Mouse (Mus musculus): ENCODE measurements around the gene Cacna1d. TPM values are rescaled to one million over a fixed set of nuclear protein-coding genes. Genes with fewer than 3 reads are reported as not detected.

Gene Cacna1d
- polyA plus RNA-seq, 1 experiment: 3.2 TPM

GRCm38 (mm10) chr14:30208156-30208555, 283.1 kb downstream of the Cacna1d start:
- no peak for DNase-seq (ENCODE audit: low read depth in 1 of 2, low spot score in 2 of 2)
- H3K27me3 ChIP-seq (ENCODE audit: control insufficient read depth, insufficient read depth, low read length): no peaks in the 10 kb centered on the region
- H3K27ac ChIP-seq (ENCODE audit: insufficient read depth, low read length): no peak overlapping the region
- TF ChIP-seq POLR2A (IDR thresholded peaks at IDR 0.05; ENCODE audit: low read depth, low read length): no peak
- TF ChIP-seq CTCF (IDR thresholded peaks at IDR 0.05; ENCODE audit: extremely low read depth, insufficient read depth, insufficient read length, insufficient replicate concordance): no peak
- no peak overlapping the region for H3K4me3 ChIP-seq (ENCODE audit: extremely low read depth, insufficient read depth, insufficient read length)
- H3K36me3 ChIP-seq (ENCODE audit: control insufficient read depth, insufficient read depth, low read length): no peaks in the 10 kb centered on the region
- H3K4me1 ChIP-seq (ENCODE audit: control insufficient read depth, insufficient read depth, insufficient read length): no peaks in the 10 kb centered on the region; the same call in 1 of the 2 replicates

GRCm38 (mm10) chr14:30205821-30206220, 285.4 kb downstream of the Cacna1d start:
- no peak for DNase-seq (ENCODE audit: low read depth in 1 of 2, low spot score in 2 of 2)
- Histone ChIP-seq H3K36me3 (ENCODE audit: control insufficient read depth, insufficient read depth, low read length) (no peaks in the 10 kb centered on the region), H3K27ac (ENCODE audit: insufficient read depth, low read length) (no peak overlapping the region), H3K4me3 (ENCODE audit: extremely low read depth, insufficient read depth, insufficient read length) (no peak overlapping the region), H3K4me1 (ENCODE audit: control insufficient read depth, insufficient read depth, insufficient read length) (no peaks in the 10 kb centered on the region), H3K27me3 (ENCODE audit: control insufficient read depth, insufficient read depth, low read length) (no peaks in the 10 kb centered on the region)
- 82% methylated on average over 3 of the region's 3 CpGs for WGBS
- TF ChIP-seq POLR2A (IDR thresholded peaks at IDR 0.05; ENCODE audit: low read depth, low read length) (no peak), CTCF (IDR thresholded peaks at IDR 0.05; ENCODE audit: extremely low read depth, insufficient read depth, insufficient read length, insufficient replicate concordance) (no peak)

GRCm38 (mm10) chr14:30204526-30204925, 286.7 kb downstream of the Cacna1d start:
- Histone ChIP-seq H3K27ac (ENCODE audit: insufficient read depth, low read length) (no peak overlapping the region), H3K4me3 (ENCODE audit: extremely low read depth, insufficient read depth, insufficient read length) (no peak overlapping the region), H3K27me3 (ENCODE audit: control insufficient read depth, insufficient read depth, low read length) (no peaks in the 10 kb centered on the region), H3K4me1 (ENCODE audit: control insufficient read depth, insufficient read depth, insufficient read length) (no peaks in the 10 kb centered on the region), H3K36me3 (ENCODE audit: control insufficient read depth, insufficient read depth, low read length) (no peaks in the 10 kb centered on the region)
- TF ChIP-seq CTCF (IDR thresholded peaks at IDR 0.05; ENCODE audit: extremely low read depth, insufficient read depth, insufficient read length, insufficient replicate concordance) (no peak), POLR2A (IDR thresholded peaks at IDR 0.05; ENCODE audit: low read depth, low read length) (no peak)
- 92% methylated on average over 1 of the region's 1 CpGs for WGBS
- DNase-seq (ENCODE audit: low read depth in 1 of 2, low spot score in 2 of 2): no peak

GRCm38 (mm10) chr14:30200310-30200709, 290.9 kb downstream of the Cacna1d start:
- H3K27me3 ChIP-seq (ENCODE audit: control insufficient read depth, insufficient read depth, low read length): no peaks in the 10 kb centered on the region
- H3K4me1 ChIP-seq (ENCODE audit: control insufficient read depth, insufficient read depth, insufficient read length): no peaks in the 10 kb centered on the region; the same call in 1 of the 2 replicates
- H3K36me3 ChIP-seq (ENCODE audit: control insufficient read depth, insufficient read depth, low read length): no peaks in the 10 kb centered on the region
- H3K27ac ChIP-seq (ENCODE audit: insufficient read depth, low read length): no peak overlapping the region
- no peak for DNase-seq (ENCODE audit: low read depth in 1 of 2, low spot score in 2 of 2)
- 79% methylated on average over 1 of the region's 1 CpGs for WGBS
- TF ChIP-seq CTCF (IDR thresholded peaks at IDR 0.05; ENCODE audit: extremely low read depth, insufficient read depth, insufficient read length, insufficient replicate concordance) (no peak), POLR2A (IDR thresholded peaks at IDR 0.05; ENCODE audit: low read depth, low read length) (no peak)
- no peak overlapping the region for H3K4me3 ChIP-seq (ENCODE audit: extremely low read depth, insufficient read depth, insufficient read length)

- peaks cover 2% of the 10 kb centered on the region; the same call in 1 of the 2 replicates for H3K4me1 ChIP-seq (ENCODE audit: control insufficient read depth, insufficient read depth, insufficient read length)
- no peak for DNase-seq (ENCODE audit: low read depth in 1 of 2, low spot score in 2 of 2)
- WGBS: 93% methylated on average over 3 of the region's 3 CpGs
- no peaks in the 10 kb centered on the region for H3K27me3 ChIP-seq (ENCODE audit: control insufficient read depth, insufficient read depth, low read length)
- H3K27ac ChIP-seq (ENCODE audit: insufficient read depth, low read length): no peak overlapping the region
- H3K4me3 ChIP-seq (ENCODE audit: extremely low read depth, insufficient read depth, insufficient read length): no peak overlapping the region
- TF ChIP-seq CTCF (IDR thresholded peaks at IDR 0.05; ENCODE audit: extremely low read depth, insufficient read depth, insufficient read length, insufficient replicate concordance): no peak
- no peak for TF ChIP-seq POLR2A (IDR thresholded peaks at IDR 0.05; ENCODE audit: low read depth, low read length)
- H3K36me3 ChIP-seq (ENCODE audit: control insufficient read depth, insufficient read depth, low read length): no peaks in the 10 kb centered on the region
Measured at GRCm38 (mm10) chr14:30198882-30199281, 292.4 kb downstream of the Cacna1d start.

GRCm38 (mm10) chr14:30198116-30198515, 293.1 kb downstream of the Cacna1d start:
- no peaks in the 10 kb centered on the region for H3K27me3 ChIP-seq (ENCODE audit: control insufficient read depth, insufficient read depth, low read length)
- no peaks in the 10 kb centered on the region for H3K36me3 ChIP-seq (ENCODE audit: control insufficient read depth, insufficient read depth, low read length)
- TF ChIP-seq CTCF (IDR thresholded peaks at IDR 0.05; ENCODE audit: extremely low read depth, insufficient read depth, insufficient read length, insufficient replicate concordance) (no peak), POLR2A (IDR thresholded peaks at IDR 0.05; ENCODE audit: low read depth, low read length) (no peak)
- no peak overlapping the region for H3K27ac ChIP-seq (ENCODE audit: insufficient read depth, low read length)
- no peak overlapping the region for H3K4me3 ChIP-seq (ENCODE audit: extremely low read depth, insufficient read depth, insufficient read length)
- WGBS: 91% methylated on average over 4 of the region's 4 CpGs
- no peak for DNase-seq (ENCODE audit: low read depth in 1 of 2, low spot score in 2 of 2)
- H3K4me1 ChIP-seq (ENCODE audit: control insufficient read depth, insufficient read depth, insufficient read length): peaks cover 2% of the 10 kb centered on the region; the same call in 1 of the 2 replicates

- no peak overlapping the region for H3K27ac ChIP-seq (ENCODE audit: insufficient read depth, low read length)
- H3K4me3 ChIP-seq (ENCODE audit: extremely low read depth, insufficient read depth, insufficient read length): no peak overlapping the region
- no peak for DNase-seq (ENCODE audit: low read depth in 1 of 2, low spot score in 2 of 2)
- WGBS: 85% methylated on average over 1 of the region's 1 CpGs
- TF ChIP-seq POLR2A (IDR thresholded peaks at IDR 0.05; ENCODE audit: low read depth, low read length) (no peak), CTCF (IDR thresholded peaks at IDR 0.05; ENCODE audit: extremely low read depth, insufficient read depth, insufficient read length, insufficient replicate concordance) (no peak)
- no peaks in the 10 kb centered on the region for H3K27me3 ChIP-seq (ENCODE audit: control insufficient read depth, insufficient read depth, low read length)
- H3K36me3 ChIP-seq (ENCODE audit: control insufficient read depth, insufficient read depth, low read length): no peaks in the 10 kb centered on the region
- peaks cover 2% of the 10 kb centered on the region; the same call in 1 of the 2 replicates for H3K4me1 ChIP-seq (ENCODE audit: control insufficient read depth, insufficient read depth, insufficient read length)
Measured at GRCm38 (mm10) chr14:30196959-30197358, 294.3 kb downstream of the Cacna1d start.
